Mouse (Mus musculus): ENCODE measurements around the gene Dupd1.

GRCm38 (mm10) chr14:21673100-21673499 is 41.3 kb downstream of the Dupd1 start:
- no peak for TF ChIP-seq CTCF (IDR thresholded peaks at IDR 0.05; ENCODE audit: low read depth)
- TF ChIP-seq EP300 (IDR thresholded peaks at IDR 0.05; ENCODE audit: low read depth): no peak

Measured in heart, postnatal 0 days (tissue).